ENCODE assay signal across 9 mouse cellular contexts in genomic region chr17:31808082-31808875, GRCm38 (mm10). TPM values are rescaled to one million over a fixed set of nuclear protein-coding genes. Genes with fewer than 3 reads are reported as not detected.
DNase-seq lines count a peak whose midpoint lies in the region; ATAC-seq and TF ChIP-seq lines count a peak whose summit lies in the region.
"Had no signal": no experiment of that assay in that cellular context is flagged by ENCODE, and none has a peak within 500 bp of the region (broad histone marks: within the 10 kb centered on the region; RNA-seq: fewer than 3 reads in every experiment).

No protein-coding gene starts in this region.

- WGBS in forebrain, embryonic 11.5 days, result 55% methylated on average over 10 of the region's 10 CpGs
- 72% methylated on average over 10 of the region's 10 CpGs for WGBS in forebrain, postnatal 0 days

- no peak overlapping the region for H3K27ac ChIP-seq in forebrain, embryonic 11.5 days (ENCODE audit: low read depth, low read length)
- no peak overlapping the region for H3K27ac ChIP-seq in forebrain, postnatal 0 days (ENCODE audit: low read depth, low read length)

- H3K9ac ChIP-seq in forebrain, embryonic 11.5 days (ENCODE audit: low read length), result no peak overlapping the region
- no peak overlapping the region for H3K9ac ChIP-seq in forebrain, postnatal 0 days

- H3K27me3 ChIP-seq in forebrain, embryonic 11.5 days (ENCODE audit: control insufficient read depth, insufficient read depth, low read length), result no peaks in the 10 kb centered on the region
- no peaks in the 10 kb centered on the region for H3K27me3 ChIP-seq in forebrain, postnatal 0 days (ENCODE audit: insufficient read depth, low read length)

- ATAC-seq in forebrain, embryonic 11.5 days (replicated peaks; ENCODE audit: low FRiP score), result no peak
- no peak for ATAC-seq in forebrain, postnatal 0 days

- TF ChIP-seq CTCF in forebrain, postnatal 0 days (IDR thresholded peaks at IDR 0.05; ENCODE audit: low read depth), result no peak

- no peaks in the 10 kb centered on the region for H3K9me3 ChIP-seq in forebrain, embryonic 11.5 days (ENCODE audit: control insufficient read depth, low read length)
- no peaks in the 10 kb centered on the region for H3K9me3 ChIP-seq in forebrain, postnatal 0 days (ENCODE audit: low read length)
- H3K9me3 ChIP-seq: megakaryocyte, embryonic 14.5 days had no signal

- H3K4me3 ChIP-seq in forebrain, embryonic 11.5 days (ENCODE audit: low read depth, low read length), result no peak overlapping the region
- H3K4me3 ChIP-seq in forebrain, postnatal 0 days (ENCODE audit: low read depth, low read length), result no peak overlapping the region
- H3K4me3 ChIP-seq: megakaryocyte, embryonic 14.5 days had no signal

- H3K4me1 ChIP-seq in forebrain, embryonic 11.5 days (replicated peaks; ENCODE audit: control insufficient read depth, insufficient read depth, low read length), result peaks cover 3% of the 10 kb centered on the region; the same call in 1 of the 2 replicates
- peaks cover 3% of the 10 kb centered on the region for H3K4me1 ChIP-seq in forebrain, postnatal 0 days (ENCODE audit: insufficient read depth)

- DNase-seq in forebrain, embryonic 11.5 days (ENCODE audit: low spot score), result peak; percentile 67
- no peak for DNase-seq in forebrain, postnatal 0 days
- peak; percentile 61 for DNase-seq in 3134 (ENCODE audit: extremely low read depth, insufficient read length, low spot score)
- peak; percentile 25 for DNase-seq in adrenal gland, postnatal 25 days
- DNase-seq in kidney, postnatal 14 days, result peak; percentile 47
- DNase-seq in thymus, postnatal 36 days, result no peak
- DNase-seq in urinary bladder, postnatal 4 days (ENCODE audit: low spot score in 2 of 2), result no peak
- no peak for DNase-seq in urinary bladder, postnatal 36 days (ENCODE audit: low spot score in 2 of 2)

- H3K4me2 ChIP-seq in forebrain, embryonic 11.5 days (ENCODE audit: low read depth, low read length, severe bottlenecking), result no peak overlapping the region
- H3K4me2 ChIP-seq in forebrain, postnatal 0 days (ENCODE audit: low read depth), result no peak overlapping the region

- H3K36me3 ChIP-seq in forebrain, embryonic 11.5 days (ENCODE audit: control insufficient read depth, insufficient read depth, low read length), result no peaks in the 10 kb centered on the region
- H3K36me3 ChIP-seq in forebrain, postnatal 0 days (ENCODE audit: insufficient read depth), result no peaks in the 10 kb centered on the region

RNA-seq across cellular contexts. Expression of gene Sik1, which starts 47.3 kb away (rescaled TPM):
- polyA plus RNA-seq in forebrain, embryonic 11.5 days (2014; fragmentation: Nextera tagmentation; extraction: Ambion mirVana), result 15.6 and 16.7 TPM in 2 replicates
- total RNA-seq in forebrain, postnatal 0 days (2014; rRNA removed), result 34.6 and 42.2 TPM in 2 replicates
- 18.6 and 19.4 TPM in 2 replicates for polyA plus RNA-seq in forebrain, postnatal 0 days (2015; fragmentation: Nextera tagmentation; extraction: Ambion mirVana)
- total RNA-seq in adrenal gland, postnatal 25 days (2021), result 16.0 and 28.2 TPM in 2 replicates

Comparison
In these comparisons a context has a peak if more than half of its experiments do, and no peak if none do; other contexts are left out.
1. DNase-seq: peak in forebrain, embryonic 11.5 days (single experiment), 3134 (single experiment), adrenal gland, postnatal 25 days (single experiment) and kidney, postnatal 14 days (single experiment); none in forebrain, postnatal 0 days (single experiment), thymus, postnatal 36 days (0 of 2), urinary bladder, postnatal 4 days (0 of 2) and urinary bladder, postnatal 36 days (0 of 2).